Mouse (Mus musculus) hindbrain, embryonic 11.5 days (tissue): ENCODE data around the gene Setd1a. TPM values are rescaled to one million over a fixed set of nuclear protein-coding genes. Genes with fewer than 3 reads are reported as not detected.
A peak's percentile ranks its signal among the peaks of the same experiment; 100 is the strongest.

Experiments
- ATAC-seq: fragments of 200-750 bp; cut with Nextera tagmentation; 2 replicates; pipeline ENCODE4 v1.8.0; 2017; ENCODE audit warnings: mild to moderate bottlenecking, moderate TSS enrichment, moderate library complexity; ENCODE audit not compliant: low FRiP score
- DNase-seq: peaks from one replicate; pipeline ENCODE4 v3.0.0-alpha.2; 2015; ENCODE audit warnings: low spot score
- H3K27ac ChIP-seq: fragments of 300-500 bp; sonication (generic); 2 replicates; pipeline ENCODE4 v1.5.1; 2014; ENCODE audit warnings: mild to moderate bottlenecking, low read depth, low read length
- H3K27me3 ChIP-seq: fragments of 300-500 bp; sonication (generic); 2 replicates; pipeline ENCODE4 v1.6.1; 2014; ENCODE audit warnings: mild to moderate bottlenecking, low read length, moderate library complexity, mixed read lengths; ENCODE audit not compliant: control insufficient read depth, insufficient read depth
- H3K36me3 ChIP-seq: fragments of 300-500 bp; sonication (generic); 2 replicates; pipeline ENCODE4 v1.6.1; 2014; ENCODE audit warnings: mild to moderate bottlenecking, low read length, moderate library complexity, mixed read lengths; ENCODE audit not compliant: control insufficient read depth, insufficient read depth
- H3K4me1 ChIP-seq: fragments of 300-500 bp; sonication (generic); replicated peaks from 2 replicates; pipeline ENCODE4 v1.6.1; 2014; ENCODE audit warnings: low read length, mixed read lengths; ENCODE audit not compliant: control insufficient read depth, insufficient read depth
- H3K4me2 ChIP-seq: fragments of 300-500 bp; sonication (generic); replicated peaks from 2 replicates; pipeline ENCODE4 v1.6.1; 2014; ENCODE audit warnings: mild to moderate bottlenecking, low read depth, low read length
- H3K4me3 ChIP-seq: fragments of 300-500 bp; sonication (generic); 2 replicates; pipeline ENCODE4 v1.5.1; 2014; ENCODE audit warnings: low read depth, low read length
- H3K9ac ChIP-seq: fragments of 300-500 bp; sonication (generic); 2 replicates; pipeline ENCODE4 v1.6.1; 2014; ENCODE audit warnings: low read depth, low read length
- H3K9me3 ChIP-seq: fragments of 300-500 bp; sonication (generic); 2 replicates; pipeline ENCODE4 v1.6.1; 2016; ENCODE audit warnings: low read length; ENCODE audit not compliant: control insufficient read depth
- WGBS: fragments of 180-500 bp; shearing (Covaris S2); extraction: QIAGEN DNeasy Blood & Tissue Kit; methylation state at CpG from one replicate; pipeline ENCODE4 v1.1.7; 2014; 5-methylcytosine and 5-hydroxymethylcytosine counted together
- polyA plus RNA-seq: library from polyadenylated mRNA; unstranded; fragments of >200 nt; fragmentation: Nextera tagmentation; extraction: Ambion mirVana; gene quantifications from 2 replicates; pipeline ENCODE4 v1.2.1, GENCODE M21; 2014

Setd1a gene
- polyA plus RNA-seq, 1 experiment from 2014 or later = 22.4 TPM

DNA sequence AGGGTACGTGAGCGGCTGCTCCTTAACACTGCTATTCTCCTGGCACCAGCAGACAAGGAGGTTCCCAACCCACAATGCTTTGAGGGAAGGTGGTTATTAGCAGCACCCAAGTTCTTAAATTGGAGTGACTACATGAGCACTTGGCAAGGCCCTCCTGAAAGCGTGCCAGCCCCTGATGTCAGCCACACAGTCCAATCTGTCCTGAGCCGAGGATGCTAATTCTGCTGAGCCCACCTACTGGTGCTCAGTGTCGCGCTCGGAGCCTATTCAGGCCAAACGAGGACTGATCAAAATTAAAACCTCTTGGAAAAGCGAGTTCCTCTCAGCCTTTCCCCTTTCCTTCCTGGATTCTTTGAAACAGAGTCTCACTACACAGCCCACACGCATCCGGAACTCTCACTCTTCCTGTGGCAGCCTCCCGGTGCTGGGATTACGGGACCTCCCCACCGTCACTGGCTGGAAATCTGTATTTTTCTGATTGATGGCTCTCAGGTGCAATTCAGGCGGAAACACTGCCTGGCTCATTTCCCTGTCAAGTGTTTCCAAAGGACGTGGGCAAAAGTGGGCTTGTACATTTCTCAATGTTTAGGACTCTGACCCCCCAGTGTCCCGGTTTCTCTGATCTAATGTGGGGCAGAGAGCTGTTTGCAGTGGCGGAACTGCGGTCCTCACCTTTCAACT, 37.9 kb downstream of the Setd1a start:
- Histone ChIP-seq H3K36me3 (no peaks in the 10 kb centered on the region), H3K27me3 (no peaks in the 10 kb centered on the region), H3K9me3 (no peaks in the 10 kb centered on the region), H3K9ac (no peak overlapping the region), H3K4me1 (no peaks in the 10 kb centered on the region), H3K4me2 (no peak overlapping the region), H3K4me3 (no peak overlapping the region), H3K27ac (no peak overlapping the region)
- ATAC-seq (no peak), DNase-seq (no peak)
- 88% methylated on average over 19 of the region's 19 CpGs for WGBS

DNA sequence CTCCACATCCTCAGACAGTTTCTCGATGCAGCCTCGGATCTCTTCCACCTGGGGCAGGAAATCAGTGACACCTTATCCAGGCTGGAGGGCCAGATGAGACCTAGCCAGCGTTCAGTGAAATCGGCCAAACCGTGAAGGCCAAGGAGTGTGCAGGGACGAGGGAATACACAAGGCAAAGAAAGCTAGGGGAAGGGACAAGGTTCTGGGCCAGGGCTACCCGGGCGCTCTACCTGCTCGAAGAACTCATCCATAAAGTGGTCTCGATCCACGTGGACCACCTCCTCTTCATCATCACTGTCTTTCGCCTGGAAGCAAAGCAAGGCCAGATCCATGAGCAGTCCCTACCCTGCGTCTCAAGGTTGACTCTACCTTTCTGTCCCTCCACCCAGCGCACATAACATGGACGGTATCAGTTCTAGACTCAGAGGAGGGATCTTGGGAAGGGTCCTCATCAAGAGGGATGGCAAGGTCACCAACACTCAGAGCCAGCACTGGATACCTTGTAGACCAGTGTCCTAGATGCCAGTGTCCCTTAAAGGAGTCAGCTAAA, 38.7 kb downstream of the Setd1a start:
- WGBS = 94% methylated on average over 15 of the region's 15 CpGs
- ATAC-seq (no peak), DNase-seq (no peak)
- H3K36me3 ChIP-seq = no peaks in the 10 kb centered on the region
- H3K4me3 ChIP-seq = no peak overlapping the region
- no peak overlapping the region for H3K27ac ChIP-seq
- H3K4me1 ChIP-seq = no peaks in the 10 kb centered on the region
- no peaks in the 10 kb centered on the region for H3K9me3 ChIP-seq
- H3K4me2 ChIP-seq = no peak overlapping the region
- no peak overlapping the region for H3K9ac ChIP-seq
- H3K27me3 ChIP-seq = no peaks in the 10 kb centered on the region

DNA sequence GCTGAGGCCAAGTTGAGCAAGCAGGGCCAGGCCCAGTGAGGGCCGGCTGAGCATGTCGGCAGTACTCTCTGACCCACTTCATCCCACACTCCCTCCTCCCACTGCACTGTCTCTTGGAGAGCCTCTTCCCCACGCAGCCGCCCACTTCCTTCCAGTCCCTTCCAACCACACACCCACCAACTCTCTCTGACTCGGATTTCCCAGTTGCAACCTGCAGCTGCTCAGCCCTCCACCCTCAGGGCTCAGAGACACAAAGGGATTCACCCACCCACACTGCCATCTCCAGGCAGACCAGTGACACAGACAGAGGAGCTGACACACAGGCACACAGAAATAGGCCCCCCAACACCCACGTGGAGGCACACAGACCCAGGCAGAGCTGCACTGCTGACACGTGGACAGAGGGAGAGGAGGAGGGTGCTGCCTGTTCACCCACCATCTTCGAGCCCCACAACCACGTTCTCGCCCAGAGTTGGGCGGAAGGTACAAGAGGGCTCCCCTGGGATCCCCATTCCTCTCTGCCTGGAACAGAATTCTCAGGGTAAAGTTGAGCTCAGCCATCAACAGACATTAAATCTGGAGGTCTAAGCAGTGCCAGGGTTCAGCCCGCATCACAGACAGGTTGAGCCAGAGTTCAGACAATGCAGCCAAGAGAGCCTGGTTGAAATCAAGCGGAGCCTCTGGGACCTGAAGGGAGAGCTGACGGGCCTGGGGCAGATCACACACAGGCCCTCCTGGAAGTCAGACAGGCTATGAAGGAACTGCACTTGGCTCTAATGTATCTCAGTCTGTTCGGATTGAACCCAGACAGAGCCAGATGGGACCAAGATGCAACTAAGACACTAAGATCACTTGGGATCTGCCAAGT, 39.7 kb downstream of the Setd1a start:
- DNase-seq (no peak), ATAC-seq (no peak)
- H3K36me3 ChIP-seq = no peaks in the 10 kb centered on the region
- H3K4me1 ChIP-seq = no peaks in the 10 kb centered on the region
- H3K9me3 ChIP-seq = no peaks in the 10 kb centered on the region
- no peak overlapping the region for H3K9ac ChIP-seq
- 0 out of 2 replicates have a peak overlapping the region, but pooled peaks have one; percentile 14 for H3K27ac ChIP-seq
- H3K27me3 ChIP-seq = no peaks in the 10 kb centered on the region
- H3K4me3 ChIP-seq = no peak overlapping the region
- 61% methylated on average over 15 of the region's 15 CpGs for WGBS
- H3K4me2 ChIP-seq = no peak overlapping the region

DNA sequence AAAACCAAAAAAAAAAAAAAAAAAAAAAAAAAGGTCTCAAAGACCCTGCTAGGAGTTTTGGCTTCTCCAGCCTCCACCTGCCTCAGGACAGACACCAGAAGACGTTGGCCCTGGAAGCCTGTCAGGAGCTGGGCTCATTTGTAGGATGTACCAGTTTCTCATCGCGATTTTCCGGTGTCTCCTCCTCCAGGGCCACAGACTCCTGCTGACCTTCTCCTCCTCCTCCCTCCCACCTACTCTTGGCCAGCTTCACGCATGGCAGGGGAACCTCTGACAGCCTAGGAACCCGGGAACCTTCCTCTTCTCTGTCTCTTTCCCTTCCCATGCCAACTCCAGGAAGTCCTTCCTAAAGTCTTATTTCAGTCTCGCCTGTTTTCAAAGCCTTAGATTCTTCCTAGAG, 40.6 kb downstream of the Setd1a start:
- Histone ChIP-seq H3K9me3 (no peaks in the 10 kb centered on the region), H3K4me1 (no peaks in the 10 kb centered on the region), H3K4me2 (no peak overlapping the region), H3K27me3 (no peaks in the 10 kb centered on the region), H3K9ac (no peak overlapping the region), H3K27ac (no peak overlapping the region), H3K4me3 (no peak overlapping the region), H3K36me3 (no peaks in the 10 kb centered on the region)
- DNase-seq (no peak), ATAC-seq (no peak)
- 75% methylated on average over 7 of the region's 7 CpGs for WGBS

DNA sequence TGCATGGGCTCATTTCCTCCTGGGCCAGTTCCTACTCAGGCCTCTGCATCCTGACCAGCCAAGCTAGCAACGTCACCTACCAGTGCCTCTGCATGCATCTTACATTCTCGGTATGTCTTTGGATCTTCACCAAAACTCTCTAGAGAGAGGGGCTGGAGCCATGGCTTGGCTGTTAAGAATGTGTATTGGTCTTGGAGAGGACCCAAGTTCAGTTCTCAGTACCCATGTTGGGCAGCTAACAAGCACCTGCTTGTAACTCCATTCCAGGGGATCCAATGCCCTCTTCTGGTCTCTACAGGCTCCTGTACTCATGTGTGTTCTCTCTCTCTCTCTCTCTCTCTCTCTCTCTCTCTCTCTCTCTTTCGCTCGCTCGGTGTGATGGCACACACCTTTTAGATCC, 41.3 kb downstream of the Setd1a start:
- Histone ChIP-seq H3K36me3 (no peaks in the 10 kb centered on the region), H3K4me1 (no peaks in the 10 kb centered on the region), H3K4me2 (no peak overlapping the region), H3K27ac (no peak overlapping the region), H3K9me3 (no peaks in the 10 kb centered on the region), H3K4me3 (no peak overlapping the region), H3K9ac (no peak overlapping the region), H3K27me3 (no peaks in the 10 kb centered on the region)
- DNase-seq (no peak), ATAC-seq (no peak)
- WGBS = 93% methylated on average over 5 of the region's 5 CpGs

DNA sequence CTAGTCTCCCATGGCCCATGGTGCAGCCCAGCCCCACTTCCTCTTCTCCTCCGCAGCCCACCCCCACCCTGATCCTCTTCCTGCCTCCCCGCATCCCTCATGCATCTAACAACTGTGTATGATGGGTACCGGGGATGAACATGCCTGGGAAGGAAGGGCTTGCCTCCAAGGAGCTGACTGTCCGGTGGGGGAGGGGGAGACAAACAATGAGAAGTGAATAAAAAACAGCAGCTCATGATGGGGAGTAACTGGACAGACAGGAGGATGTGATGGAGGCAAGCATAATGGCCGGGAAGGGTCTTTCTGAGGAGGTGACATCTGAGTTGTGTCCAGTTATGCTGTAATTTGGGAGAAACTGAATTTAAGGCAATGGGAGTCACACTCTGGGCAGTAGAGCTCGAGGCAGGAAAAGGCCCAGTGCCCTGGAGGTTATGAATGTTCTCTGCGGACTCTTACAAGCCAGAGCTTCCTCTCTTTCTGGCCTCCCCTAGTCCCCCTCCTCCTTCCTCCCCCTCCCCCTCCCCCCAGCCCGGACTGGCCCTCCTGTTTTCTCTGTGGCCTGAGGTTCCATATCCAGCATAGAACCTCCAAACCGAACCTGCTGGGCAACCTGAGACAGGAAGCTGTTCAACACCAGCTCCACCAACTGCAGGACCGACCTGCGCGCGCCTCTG, 44.5 kb downstream of the Setd1a start:
- H3K9ac ChIP-seq = no peak overlapping the region
- WGBS = 76% methylated on average over 12 of the region's 13 CpGs
- no peak for ATAC-seq
- H3K27ac ChIP-seq = no peak overlapping the region
- H3K4me3 ChIP-seq = no peak overlapping the region
- no peaks in the 10 kb centered on the region for H3K9me3 ChIP-seq
- H3K27me3 ChIP-seq = no peaks in the 10 kb centered on the region
- H3K36me3 ChIP-seq = no peaks in the 10 kb centered on the region
- no peaks in the 10 kb centered on the region for H3K4me1 ChIP-seq
- no peak for DNase-seq
- no peak overlapping the region for H3K4me2 ChIP-seq

DNA sequence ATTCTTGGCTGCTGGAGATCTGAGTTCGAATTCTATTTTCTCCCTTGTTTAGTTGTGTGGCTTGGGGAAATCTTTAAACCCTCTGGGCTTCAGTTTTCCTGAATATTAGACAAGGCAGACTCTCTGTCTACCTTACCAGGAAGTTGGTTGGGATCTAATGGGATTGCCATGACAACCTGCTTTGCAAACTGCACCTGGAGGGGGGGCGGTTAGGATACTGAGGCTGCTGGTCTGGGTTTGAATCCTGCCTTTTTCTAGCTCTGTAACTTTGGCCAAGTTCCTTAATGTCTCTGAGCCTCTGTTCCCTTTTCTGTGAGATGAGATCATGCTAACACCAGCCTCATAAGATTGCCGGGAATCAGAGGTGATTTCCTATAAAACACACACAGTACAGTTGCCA, 46.0 kb downstream of the Setd1a start:
- no peaks in the 10 kb centered on the region for H3K36me3 ChIP-seq
- no peak overlapping the region for H3K27ac ChIP-seq
- WGBS = 94% methylated on average over 3 of the region's 3 CpGs
- H3K4me1 ChIP-seq = no peaks in the 10 kb centered on the region
- ATAC-seq (no peak), DNase-seq (no peak)
- H3K4me2 ChIP-seq = no peak overlapping the region
- no peaks in the 10 kb centered on the region for H3K27me3 ChIP-seq
- no peak overlapping the region for H3K9ac ChIP-seq
- H3K4me3 ChIP-seq = no peak overlapping the region
- H3K9me3 ChIP-seq = no peaks in the 10 kb centered on the region

DNA sequence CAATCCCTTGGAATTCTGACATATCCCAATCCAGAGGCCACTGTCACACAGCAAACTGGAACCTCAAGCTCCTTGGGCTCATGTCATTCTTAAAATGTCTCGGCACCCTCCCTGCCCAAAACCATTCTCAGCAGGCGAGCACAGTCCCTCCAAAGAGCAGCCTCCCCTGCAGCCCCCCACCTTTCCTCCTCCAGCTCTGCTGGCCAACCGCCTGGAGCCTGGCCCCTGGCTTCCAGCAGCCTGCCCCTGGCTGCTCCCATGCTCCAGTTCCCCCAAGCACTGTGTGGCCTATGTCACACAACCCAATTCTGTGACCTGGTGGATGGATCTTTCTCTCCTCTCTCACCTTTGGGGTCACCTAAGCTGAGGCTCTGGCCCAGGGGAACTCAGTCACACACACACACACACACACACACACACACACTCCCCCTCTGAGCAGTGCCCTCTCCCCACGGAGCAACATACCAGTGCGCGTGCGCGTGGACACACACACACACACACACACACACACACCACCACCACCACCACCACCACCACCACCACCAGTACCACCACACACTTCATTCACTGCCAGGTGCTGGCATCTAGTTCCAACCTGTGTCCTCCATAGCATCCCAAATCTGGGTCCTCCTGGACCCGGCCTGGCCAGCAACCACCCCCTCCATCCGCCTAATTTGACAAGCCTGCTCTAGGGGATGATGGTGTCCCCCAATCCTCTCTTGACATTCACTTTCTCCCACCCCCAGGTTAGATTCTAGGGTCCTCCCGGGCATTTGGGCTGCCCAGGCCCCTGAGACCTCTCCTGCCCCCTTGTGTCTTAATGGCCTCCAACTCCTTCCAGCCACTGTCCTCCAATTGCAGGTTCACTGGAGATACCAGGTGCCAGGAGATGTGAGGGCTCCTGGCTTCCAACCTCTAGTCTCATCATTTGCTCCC, 47.0 kb downstream of the Setd1a start:
- no peak for DNase-seq
- Histone ChIP-seq H3K4me1 (no peaks in the 10 kb centered on the region), H3K36me3 (no peaks in the 10 kb centered on the region), H3K27ac (peak overlapping the region; percentile 77; the same call in 1 of the 2 replicates), H3K9me3 (no peaks in the 10 kb centered on the region), H3K4me2 (peak overlapping the region; percentile 72), H3K27me3 (no peaks in the 10 kb centered on the region), H3K4me3 (peak overlapping the region; percentile 64), H3K9ac (peak overlapping the region; percentile 78)
- WGBS = 68% methylated on average over 11 of the region's 11 CpGs
- ATAC-seq = peak; percentile 53
